Mouse (Mus musculus) thymus, adult 2 months (tissue): ENCODE data around the gene Bdkrb1. TPM values are rescaled to one million over a fixed set of nuclear protein-coding genes. Genes with fewer than 3 reads are reported as not detected.

Source experiments
- DNase-seq: peaks from one replicate; pipeline ENCODE4 v3.0.0; 2021
- H3K27ac ChIP-seq: fragments of 200-500 bp; 2 replicates; pipeline ENCODE4 v1.5.1; 2012; ENCODE audit warnings: low read length, control low read depth; ENCODE audit not compliant: control insufficient read depth, insufficient read depth
- H3K27me3 ChIP-seq: fragments of 200-500 bp; 2 replicates; pipeline ENCODE4 v1.6.1; 2012; ENCODE audit warnings: mild to moderate bottlenecking, low read length, moderate library complexity, mixed read lengths; ENCODE audit not compliant: control insufficient read depth, insufficient read depth
- H3K36me3 ChIP-seq: fragments of 200-500 bp; 2 replicates; pipeline ENCODE4 v1.6.1; 2012; ENCODE audit warnings: mild to moderate bottlenecking, low read length, moderate library complexity; ENCODE audit not compliant: control insufficient read depth, insufficient read depth
- H3K4me1 ChIP-seq: fragments of 200-500 bp; replicated peaks from 2 replicates; pipeline ENCODE4 v1.6.1; 2012; ENCODE audit warnings: low read length; ENCODE audit not compliant: control insufficient read depth, insufficient read depth
- H3K4me3 ChIP-seq: fragments of 200-500 bp; 2 replicates; pipeline ENCODE4 v1.5.1; 2012; ENCODE audit warnings: mild to moderate bottlenecking, low read length, control low read depth, moderate library complexity; ENCODE audit not compliant: control insufficient read depth, insufficient read depth
- CTCF ChIP-seq: fragments of 200-500 bp; IDR thresholded peaks from 2 replicates; pipeline ENCODE4 v1.5.1; 2012; ENCODE audit warnings: mild to moderate bottlenecking, control low read depth, low read length, moderate library complexity, borderline replicate concordance; ENCODE audit not compliant: control insufficient read depth, poor library complexity, insufficient read depth; ENCODE audit errors: extremely low read depth
- POLR2A ChIP-seq: fragments of 200-500 bp; IDR thresholded peaks from 2 replicates; pipeline ENCODE4 v1.6.1; 2012; ENCODE audit warnings: mild to moderate bottlenecking, low read length, control low read depth, moderate library complexity; ENCODE audit not compliant: control insufficient read depth, poor library complexity, insufficient read depth; ENCODE audit errors: extremely low read depth
- WGBS: fragments of 180-500 bp; shearing (Covaris S2); methylation state at CpG from one replicate; pipeline ENCODE4 v1.1.7; 2018; 5-methylcytosine and 5-hydroxymethylcytosine counted together
- polyA plus RNA-seq: library from polyadenylated mRNA; depleted of rRNA; stranded (reverse); fragments of >200 nt; gene quantifications from 2 replicates; pipeline ENCODE4 v1.2.3, GENCODE M21; 2012; rRNA removed

Gene Bdkrb1
- polyA plus RNA-seq = 1.6 and 2.3 TPM in 2 replicates

GRCm38 (mm10) chr12:105602581-105603210 lies at the start of gene Bdkrb1:
Gene Bdkrb1 (plus strand): TSS chr12:105603085.
- Histone ChIP-seq H3K4me3 (no peak within 1 kb of the TSS), H3K27ac (no peak within 1 kb of the TSS), H3K27me3 (no peaks in the 10 kb centered on the region), H3K36me3 (no peaks in the 10 kb centered on the region), H3K4me1 (no peaks in the 10 kb centered on the region)
- no peak for TF ChIP-seq POLR2A
- TF ChIP-seq CTCF = no peak
- 93% methylated on average over 11 of the region's 11 CpGs for WGBS
- no peak for DNase-seq

GRCm38 (mm10) chr12:105554151-105554772 lies 48.6 kb upstream of the Bdkrb1 start:
- H3K36me3 ChIP-seq = no peaks in the 10 kb centered on the region
- TF ChIP-seq POLR2A (no peak), CTCF (no peak)
- H3K4me3 ChIP-seq = no peak overlapping the region
- no peak overlapping the region for H3K27ac ChIP-seq
- 56% methylated on average over 8 of the region's 8 CpGs for WGBS
- H3K4me1 ChIP-seq = no peaks in the 10 kb centered on the region
- no peak for DNase-seq
- H3K27me3 ChIP-seq = no peaks in the 10 kb centered on the region

GRCm38 (mm10) chr12:105555172-105555571 lies 47.7 kb upstream of the Bdkrb1 start:
- Histone ChIP-seq H3K4me3 (no peak overlapping the region), H3K36me3 (no peaks in the 10 kb centered on the region), H3K27me3 (no peaks in the 10 kb centered on the region), H3K27ac (no peak overlapping the region), H3K4me1 (no peaks in the 10 kb centered on the region)
- WGBS = 86% methylated on average over 5 of the region's 5 CpGs
- no peak for DNase-seq
- no peak for TF ChIP-seq POLR2A
- no peak for TF ChIP-seq CTCF

- no peaks in the 10 kb centered on the region for H3K4me1 ChIP-seq
- H3K36me3 ChIP-seq = no peaks in the 10 kb centered on the region
- no peaks in the 10 kb centered on the region for H3K27me3 ChIP-seq
- H3K4me3 ChIP-seq = no peak overlapping the region
- no peak for DNase-seq
- no peak overlapping the region for H3K27ac ChIP-seq
- TF ChIP-seq POLR2A (no peak), CTCF (no peak)
- 78% methylated on average over 7 of the region's 7 CpGs for WGBS
These were observed 45.5 kb upstream of the Bdkrb1 start for GRCm38 (mm10) chr12:105557250-105557925.

- H3K4me3 ChIP-seq = no peak overlapping the region
- H3K36me3 ChIP-seq = no peaks in the 10 kb centered on the region
- no peak for DNase-seq
- H3K4me1 ChIP-seq = no peaks in the 10 kb centered on the region; the same call in 1 of the 2 replicates
- H3K27ac ChIP-seq = no peak overlapping the region
- TF ChIP-seq CTCF (no peak), POLR2A (no peak)
- WGBS = 62% methylated on average over 8 of the region's 8 CpGs
- H3K27me3 ChIP-seq = peaks cover 3% of the 10 kb centered on the region; the same call in 1 of the 2 replicates
These were observed 41.8 kb upstream of the Bdkrb1 start for GRCm38 (mm10) chr12:105561007-105561534.

- DNase-seq = no peak
- H3K27me3 ChIP-seq = peaks cover 3% of the 10 kb centered on the region; the same call in 1 of the 2 replicates
- H3K27ac ChIP-seq = no peak overlapping the region
- no peaks in the 10 kb centered on the region for H3K36me3 ChIP-seq
- no peaks in the 10 kb centered on the region; the same call in 1 of the 2 replicates for H3K4me1 ChIP-seq
- 37% methylated on average over 8 of the region's 8 CpGs for WGBS
- no peak for TF ChIP-seq CTCF
- TF ChIP-seq POLR2A = no peak
- no peak overlapping the region for H3K4me3 ChIP-seq
These were observed 40.6 kb upstream of the Bdkrb1 start for GRCm38 (mm10) chr12:105562056-105562820.
